Mouse (Mus musculus) layer of hippocampus, adult 2 months (tissue): Measurements from ENCODE around the gene Tom1l1. TPM values are rescaled to one million over a fixed set of nuclear protein-coding genes. Genes with fewer than 3 reads are reported as not detected.

ENCODE experiments used
- DNase-seq, 2 experiments: peaks; one replicate each; pipeline ENCODE4 v3.0.0; 2022; ENCODE audit warnings: low spot score in 2 of 2
- H3K27ac ChIP-seq: fragments of 200-600 bp; 2 replicates; pipeline ENCODE4 v1.8.1; 2022
- H3K4me3 ChIP-seq: fragments of 200-600 bp; 2 replicates; pipeline ENCODE4 v1.8.1; 2022; ENCODE audit warnings: mild to moderate bottlenecking
- CTCF ChIP-seq: fragments of 200-600 bp; conservative IDR thresholded peaks from 2 replicates; pipeline ENCODE4 v1.8.1; 2022; ENCODE audit warnings: antibody characterized with exemption, mild to moderate bottlenecking, moderate library complexity
- total RNA-seq, 2 experiments: library from RNA; stranded (reverse); gene quantifications; 2 replicates each; pipeline ENCODE4 v1.2.3; 2021

Tom1l1 gene
- total RNA-seq, 2 experiments from 2014 or later: 23.0 to 28.3 TPM

DNA sequence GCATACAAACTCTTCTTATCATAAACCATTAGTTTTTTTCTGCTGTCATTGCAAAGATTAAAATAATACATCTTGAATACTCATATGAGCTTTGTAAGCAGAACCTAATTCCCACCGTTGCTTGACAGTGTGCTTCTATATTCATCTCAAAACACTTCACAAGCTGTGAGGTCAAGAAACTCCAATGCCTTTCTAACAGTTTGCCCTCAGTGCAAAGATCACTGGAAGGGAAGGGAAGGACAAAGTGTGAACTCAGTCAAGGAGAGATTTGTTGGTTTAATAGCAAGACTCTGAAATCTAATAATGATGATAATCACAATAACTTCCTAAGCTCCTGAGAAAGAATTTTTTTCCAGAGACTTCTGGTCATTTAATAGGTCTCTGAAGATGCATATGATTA is 60.4 kb downstream of the Tom1l1 start:
- TF ChIP-seq CTCF: no peak
- no peak overlapping the region for H3K4me3 ChIP-seq
- H3K27ac ChIP-seq: no peak overlapping the region
- no peak for DNase-seq

DNA sequence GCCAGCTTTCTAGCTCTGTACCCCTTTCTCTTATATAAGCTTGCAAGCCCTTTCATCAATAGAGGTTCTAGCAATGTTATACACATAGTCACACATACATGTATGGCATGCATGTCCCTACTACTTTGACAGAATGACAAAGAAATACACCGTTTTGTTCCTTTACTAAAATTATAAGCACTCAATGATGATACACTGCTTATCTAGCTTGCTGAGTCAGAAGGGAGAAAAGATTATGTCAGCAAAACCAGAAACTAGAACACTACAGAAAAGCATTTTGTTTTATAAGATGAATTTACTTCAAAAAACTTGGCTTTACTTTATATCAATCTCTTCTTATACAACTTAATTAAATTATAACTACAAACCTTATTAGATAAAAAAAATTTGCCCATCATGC is 63.0 kb downstream of the Tom1l1 start:
- Histone ChIP-seq H3K27ac (no peak overlapping the region), H3K4me3 (no peak overlapping the region)
- no peak for DNase-seq
- no peak for TF ChIP-seq CTCF

DNA sequence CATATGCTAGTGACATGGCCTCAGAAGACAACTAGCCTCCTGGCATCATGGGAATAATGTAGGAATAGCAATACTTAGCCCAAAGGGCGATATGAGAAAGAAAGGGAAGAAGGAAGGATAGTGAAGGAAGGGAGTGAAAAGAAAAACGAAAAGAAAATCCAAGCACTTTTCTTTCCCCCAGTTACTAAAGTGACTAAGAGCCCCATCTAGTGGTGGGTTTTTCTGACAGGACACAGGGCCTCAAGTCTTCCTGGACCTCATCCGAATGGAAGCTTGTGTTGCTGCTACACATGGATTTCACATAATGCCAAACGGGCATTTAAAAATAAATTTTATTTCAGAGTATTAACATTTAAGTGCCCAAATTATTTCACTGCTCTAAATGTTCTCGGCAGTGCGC is 64.7 kb downstream of the Tom1l1 start:
- Histone ChIP-seq H3K4me3 (no peak overlapping the region), H3K27ac (no peak overlapping the region)
- TF ChIP-seq CTCF: peak; percentile 89
- DNase-seq: peak; percentile 42 to 75

DNA sequence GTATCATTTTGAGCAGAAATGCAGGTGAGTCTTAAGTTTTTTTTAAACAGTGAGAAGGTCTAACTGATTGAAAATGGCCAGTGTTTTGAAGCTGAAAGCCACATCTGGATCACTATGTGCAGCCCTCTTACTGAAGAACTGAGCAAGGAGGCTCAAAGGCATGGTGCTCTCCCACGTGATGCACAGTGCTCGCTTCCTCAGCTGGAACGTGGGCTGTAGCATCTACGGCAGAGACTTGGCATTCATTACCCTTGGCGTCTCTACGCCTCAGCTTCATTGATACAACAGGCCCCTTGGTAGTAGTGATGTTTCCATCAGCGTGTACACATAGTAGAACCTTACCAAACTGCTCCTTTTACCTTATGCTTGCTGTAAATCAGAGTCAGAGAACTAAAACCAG is 65.7 kb downstream of the Tom1l1 start:
- no peak for DNase-seq
- no peak for TF ChIP-seq CTCF
- Histone ChIP-seq H3K4me3 (no peak overlapping the region), H3K27ac (no peak overlapping the region)

DNA sequence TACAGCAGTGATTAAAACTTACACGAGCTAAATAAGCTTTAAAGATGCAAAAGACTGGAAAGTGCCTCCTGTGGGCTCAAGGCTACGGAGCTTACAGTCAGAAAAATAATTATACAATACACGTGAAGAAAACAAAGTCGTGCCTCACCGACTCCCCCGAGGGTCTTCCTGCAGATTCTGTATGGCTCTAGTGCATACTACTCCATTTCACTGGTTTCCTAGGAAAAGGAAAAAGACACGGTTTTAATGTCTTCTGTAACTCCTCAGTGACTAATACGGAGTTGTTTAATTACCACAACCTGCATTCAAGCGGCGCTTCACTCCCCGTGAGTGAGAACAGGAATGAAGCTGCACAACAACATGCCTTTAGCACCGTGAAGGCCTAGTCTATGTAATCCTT is 66.1 kb downstream of the Tom1l1 start:
- TF ChIP-seq CTCF: no peak
- DNase-seq: no peak
- H3K4me3 ChIP-seq: no peak overlapping the region
- H3K27ac ChIP-seq: no peak overlapping the region

DNA sequence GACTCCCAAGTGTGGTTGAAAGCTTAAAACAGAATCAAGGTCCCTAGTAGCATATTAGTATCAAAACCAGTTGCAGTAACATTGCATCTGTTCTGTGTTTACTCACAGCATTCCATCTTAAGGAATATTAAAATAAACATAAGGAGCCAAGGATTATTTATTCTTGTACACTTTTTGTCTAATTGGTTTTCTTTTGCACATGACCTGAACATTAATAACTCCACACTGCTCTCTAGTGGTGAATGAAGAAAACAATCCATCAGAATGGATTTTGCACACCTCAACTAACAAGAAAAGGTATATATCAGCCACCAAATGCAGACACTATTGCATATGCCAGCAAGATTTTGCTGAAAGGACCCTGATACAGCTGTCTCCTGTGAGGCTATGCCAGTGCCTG is 71.7 kb downstream of the Tom1l1 start:
- Histone ChIP-seq H3K4me3 (no peak overlapping the region), H3K27ac (no peak overlapping the region)
- TF ChIP-seq CTCF: peak; percentile 83
- DNase-seq: no peak

DNA sequence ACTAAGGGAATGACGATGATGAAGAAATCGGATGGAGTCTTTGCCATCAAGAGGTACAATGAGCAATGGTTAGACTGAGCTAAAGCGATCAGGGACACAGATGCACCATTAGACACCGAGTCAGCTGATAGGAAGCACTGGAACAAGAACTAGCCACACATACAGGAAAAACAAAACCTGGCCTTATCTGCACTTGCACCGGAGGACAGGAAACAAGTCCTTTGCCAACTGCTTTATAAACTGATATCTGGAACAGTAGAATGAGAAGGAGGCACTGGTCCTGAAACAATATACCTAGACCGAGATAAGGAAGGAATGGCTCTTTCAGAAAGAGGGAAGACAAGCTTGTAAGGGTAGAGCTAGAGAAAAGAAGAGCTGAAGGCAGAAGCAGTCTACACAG is 73.4 kb downstream of the Tom1l1 start:
- no peak for TF ChIP-seq CTCF
- Histone ChIP-seq H3K4me3 (no peak overlapping the region), H3K27ac (no peak overlapping the region)
- DNase-seq: no peak

DNA sequence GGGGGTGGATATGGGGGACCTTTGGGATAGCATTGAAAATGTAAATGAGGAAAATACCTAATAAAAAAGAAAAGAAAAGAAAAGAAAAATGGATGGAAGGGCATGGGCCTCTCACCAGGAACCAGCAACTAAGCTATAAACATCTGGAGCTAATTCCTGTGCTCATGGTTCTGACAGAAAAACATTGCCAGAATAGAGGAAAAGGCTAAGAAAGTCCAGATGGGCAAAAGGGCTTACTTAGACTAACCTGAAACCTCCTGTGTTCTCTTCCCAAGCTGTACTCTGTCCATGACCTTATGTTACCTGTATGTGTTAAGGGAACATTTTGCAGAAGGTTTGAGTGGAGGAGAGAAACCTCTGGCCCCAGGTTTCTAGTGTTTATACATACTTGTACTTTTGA is 76.0 kb downstream of the Tom1l1 start:
- TF ChIP-seq CTCF: no peak
- Histone ChIP-seq H3K4me3 (no peak overlapping the region), H3K27ac (no peak overlapping the region)
- no peak for DNase-seq

DNA sequence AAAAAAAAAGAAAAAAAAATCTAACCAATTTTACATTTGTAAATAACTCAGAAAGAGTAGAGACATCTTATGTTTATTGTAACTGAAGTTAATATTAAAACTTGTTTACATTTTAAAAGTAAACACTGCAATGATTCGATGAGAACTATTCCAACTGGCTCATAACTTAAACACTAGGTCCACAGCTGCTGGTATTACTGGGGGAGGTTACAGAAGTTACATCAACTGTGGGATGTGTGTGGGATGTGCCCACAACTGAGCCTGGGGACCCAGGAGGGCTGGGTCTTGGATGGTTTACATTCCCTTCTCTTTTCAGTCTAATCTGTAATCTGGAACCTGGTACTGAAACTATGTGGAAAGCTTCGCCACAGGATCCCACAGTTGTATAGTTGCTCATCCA is 85.1 kb downstream of the Tom1l1 start:
- Histone ChIP-seq H3K27ac (no peak overlapping the region), H3K4me3 (no peak overlapping the region)
- DNase-seq: no peak
- no peak for TF ChIP-seq CTCF

DNA sequence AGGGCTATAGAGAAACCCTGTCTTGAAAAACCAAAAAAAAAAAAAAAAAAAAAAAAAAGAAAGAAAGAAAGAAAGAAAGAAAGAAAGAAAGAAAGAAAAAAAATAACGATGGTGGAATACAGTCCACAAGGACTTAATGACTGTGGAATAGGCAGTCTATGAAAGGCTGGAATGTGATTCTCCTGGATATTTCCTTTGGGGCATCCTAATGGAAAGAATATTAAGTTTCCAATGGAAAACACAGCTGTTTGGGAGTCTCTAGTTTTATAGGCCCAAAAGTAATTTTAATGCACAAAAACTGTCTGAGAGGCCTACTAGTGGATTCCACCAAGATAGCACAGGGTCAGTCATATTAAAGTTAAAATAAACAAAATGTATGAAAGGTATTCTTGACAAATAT is 92.3 kb downstream of the Tom1l1 start:
- Histone ChIP-seq H3K27ac (no peak overlapping the region), H3K4me3 (no peak overlapping the region)
- DNase-seq: no peak
- TF ChIP-seq CTCF: no peak

Other genes starting within 250 kb of the Tom1l1 start
- 10 to 100 TPM; 12.0 to 16.1 TPM for gene Stxbp4, start 50.3 kb downstream of the Tom1l1 start, total RNA-seq
- 10 to 100 TPM; 23.3 to 26.0 TPM for gene Cox11, start 50.2 kb downstream of the Tom1l1 start, total RNA-seq